Mouse (Mus musculus) midbrain, embryonic 15.5 days (tissue): ENCODE data around the gene Tmem38b. TPM values are rescaled to one million over a fixed set of nuclear protein-coding genes. Genes with fewer than 3 reads are reported as not detected.

Experiments
- ATAC-seq: fragments of 200-750 bp; cut with Nextera tagmentation; replicated peaks from 2 replicates; pipeline ENCODE4 v1.8.0; 2017; ENCODE audit warnings: moderate TSS enrichment
- H3K27ac ChIP-seq: fragments of 300-500 bp; sonication (generic); 2 replicates; pipeline ENCODE4 v1.5.1; 2015; ENCODE audit warnings: mild to moderate bottlenecking, inconsistent platforms
- H3K27me3 ChIP-seq: fragments of 300-500 bp; sonication (generic); replicated peaks from 2 replicates; pipeline ENCODE4 v1.6.1; 2015; ENCODE audit warnings: inconsistent platforms
- H3K36me3 ChIP-seq: fragments of 300-500 bp; sonication (generic); replicated peaks from 2 replicates; pipeline ENCODE4 v1.6.1; 2015; ENCODE audit warnings: inconsistent platforms
- H3K4me1 ChIP-seq: fragments of 300-500 bp; sonication (generic); 2 replicates; pipeline ENCODE4 v1.6.1; 2015; ENCODE audit warnings: inconsistent platforms
- H3K4me2 ChIP-seq: fragments of 300-500 bp; sonication (generic); 2 replicates; pipeline ENCODE4 v1.6.1; 2015; ENCODE audit warnings: inconsistent platforms, mild to moderate bottlenecking, moderate library complexity
- H3K4me3 ChIP-seq: fragments of 300-500 bp; sonication (generic); 2 replicates; pipeline ENCODE4 v1.5.1; 2015; ENCODE audit warnings: mild to moderate bottlenecking, inconsistent platforms
- H3K9ac ChIP-seq: fragments of 300-500 bp; sonication (generic); 2 replicates; pipeline ENCODE4 v1.6.1; 2015; ENCODE audit warnings: mild to moderate bottlenecking, inconsistent platforms
- H3K9me3 ChIP-seq: fragments of 300-500 bp; sonication (generic); 2 replicates; pipeline ENCODE4 v1.6.1; 2016; ENCODE audit warnings: inconsistent platforms
- WGBS: fragments of 180-500 bp; shearing (Covaris S2); methylation state at CpG from one replicate; pipeline ENCODE4 v1.1.7; 2015; ENCODE audit warnings: mixed read lengths; 5-methylcytosine and 5-hydroxymethylcytosine counted together
- polyA plus RNA-seq: library from polyadenylated mRNA; unstranded; fragments of >200 nt; fragmentation: Nextera tagmentation; extraction: Ambion mirVana; gene quantifications from 2 replicates; pipeline ENCODE4 v1.2.1, GENCODE M21; 2015

The Tmem38b gene
- polyA plus RNA-seq, 1 experiment from 2014 or later = 7.4 TPM

DNA sequence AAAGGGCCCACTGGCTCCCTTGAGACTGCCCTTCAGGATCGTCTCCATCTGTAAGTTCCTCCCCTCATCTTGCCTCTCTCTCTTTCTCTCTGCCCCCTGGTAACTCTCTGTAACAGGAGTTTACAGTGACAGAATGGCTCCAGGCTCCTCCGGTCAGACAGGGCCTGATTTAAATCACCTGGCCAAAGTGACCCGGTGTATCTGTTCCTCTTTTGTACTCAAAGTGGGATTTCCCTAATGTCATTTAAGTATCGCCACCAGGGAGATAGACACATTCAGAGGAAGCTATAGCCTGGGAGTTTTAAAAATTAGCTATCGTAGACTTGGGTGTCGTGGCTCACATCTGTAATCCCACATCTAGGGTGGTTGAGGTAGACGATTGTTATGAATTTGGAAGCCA lies 78.5 kb downstream of the Tmem38b start:
- Histone ChIP-seq H3K27ac (no peak overlapping the region), H3K27me3 (no peaks in the 10 kb centered on the region), H3K4me3 (no peak overlapping the region), H3K9ac (no peak overlapping the region), H3K36me3 (no peaks in the 10 kb centered on the region), H3K4me2 (no peak overlapping the region), H3K9me3 (no peaks in the 10 kb centered on the region), H3K4me1 (no peaks in the 10 kb centered on the region)
- no peak for ATAC-seq
- 90% methylated on average over 7 of the region's 7 CpGs for WGBS

DNA sequence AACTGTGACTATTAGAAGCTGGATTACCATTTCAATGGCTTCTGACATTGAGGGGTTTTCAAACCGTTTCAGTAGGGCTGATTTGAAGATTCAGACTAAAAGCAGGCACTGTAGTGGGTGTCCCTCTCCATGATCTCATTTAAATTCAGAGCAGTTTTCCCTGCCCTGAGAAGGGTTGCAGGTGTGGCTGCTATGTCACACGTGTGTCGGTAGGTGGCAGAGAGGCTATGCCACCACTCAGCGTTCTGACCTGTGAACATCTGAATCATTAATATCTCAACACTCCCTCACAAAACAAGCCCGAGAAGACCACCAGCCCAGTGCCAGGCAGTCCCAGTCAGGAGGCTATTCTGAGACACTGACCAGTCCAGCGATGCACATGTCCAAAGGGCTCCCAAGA lies 79.7 kb downstream of the Tmem38b start:
- no peak overlapping the region for H3K4me2 ChIP-seq
- WGBS = 37% methylated on average over 6 of the region's 6 CpGs
- no peak for ATAC-seq

DNA sequence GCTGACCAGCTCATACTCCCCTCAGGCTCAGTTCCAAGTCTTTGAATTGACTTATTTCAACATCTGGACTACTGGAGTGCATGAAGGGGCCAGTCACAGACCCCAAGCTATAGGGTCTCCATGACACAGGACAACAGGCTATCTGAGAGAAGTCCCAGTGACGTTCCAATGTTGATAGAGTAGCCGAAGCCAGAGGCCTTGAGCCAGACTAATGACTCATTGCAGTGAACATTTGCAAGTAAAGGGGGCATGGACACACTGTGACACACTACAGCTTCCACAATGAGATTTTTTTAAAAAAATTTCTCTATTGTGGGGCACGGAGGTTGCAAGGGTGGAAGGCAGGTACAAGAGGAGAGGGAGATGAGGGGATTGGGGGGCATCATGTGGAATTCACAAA lies 81.2 kb downstream of the Tmem38b start:
- Histone ChIP-seq H3K9ac (no peak overlapping the region), H3K4me1 (no peaks in the 10 kb centered on the region), H3K4me3 (no peak overlapping the region), H3K4me2 (no peak overlapping the region), H3K27me3 (no peaks in the 10 kb centered on the region), H3K9me3 (no peaks in the 10 kb centered on the region), H3K36me3 (no peaks in the 10 kb centered on the region), H3K27ac (no peak overlapping the region)
- 91% methylated on average over 3 of the region's 3 CpGs for WGBS
- no peak for ATAC-seq

More for the DNA sequence above, 79.7 kb downstream of the Tmem38b start:
- H3K27me3 ChIP-seq = no peaks in the 10 kb centered on the region
- H3K9me3 ChIP-seq = no peaks in the 10 kb centered on the region
- no peak overlapping the region for H3K9ac ChIP-seq
- H3K36me3 ChIP-seq = no peaks in the 10 kb centered on the region
- no peak overlapping the region for H3K4me3 ChIP-seq
- H3K4me1 ChIP-seq = no peaks in the 10 kb centered on the region
- H3K27ac ChIP-seq = no peak overlapping the region

Other genes with a start within 250 kb of the Tmem38b start
- 35.4 and 42.7 TPM in 2 replicates for gene Fsd1l, start 194.6 kb upstream of the Tmem38b start, polyA plus RNA-seq
- 21.5 and 23.9 TPM in 2 replicates for gene Fktn, start 112.0 kb upstream of the Tmem38b start, polyA plus RNA-seq
- gene Tal2, start 46.3 kb upstream of the Tmem38b start, polyA plus RNA-seq = 5.2 and 6.2 TPM in 2 replicates